Mouse (Mus musculus) liver, postnatal 0 days (tissue): ENCODE data around the gene Inpp5k.

Experiments
- CTCF ChIP-seq: sonication (generic); IDR thresholded peaks from 2 replicates; pipeline ENCODE4 v1.5.1; 2016; ENCODE audit warnings: antibody characterized with exemption, low read depth
- EP300 ChIP-seq: IDR thresholded peaks from 2 replicates; pipeline ENCODE4 v1.6.1; 2016; ENCODE audit warnings: antibody characterized with exemption, low read depth, mild to moderate bottlenecking

- TF ChIP-seq CTCF (no peak), EP300 (no peak)
Observed at GRCm38 (mm10) chr11:75592612-75593011, 38.2 kb upstream of the Inpp5k start.
